Mouse (Mus musculus) liver, embryonic 11.5 days (tissue): Measurements from ENCODE around the gene Dnah17. TPM values are rescaled to one million over a fixed set of nuclear protein-coding genes. Genes with fewer than 3 reads are reported as not detected.

Source experiments
- ATAC-seq: fragments of 200-750 bp; cut with Nextera tagmentation; replicated peaks from 2 replicates; pipeline ENCODE4 v1.8.0; 2017; ENCODE audit warnings: moderate number of reproducible peaks, mild to moderate bottlenecking, moderate TSS enrichment, moderate library complexity; ENCODE audit not compliant: low FRiP score
- DNase-seq: peaks from one replicate; pipeline ENCODE4 v3.0.0-alpha.2; 2017; ENCODE audit warnings: low spot score
- H3K27ac ChIP-seq: fragments of 300-500 bp; sonication (generic); 2 replicates; pipeline ENCODE4 v1.5.1; 2014; ENCODE audit warnings: mild to moderate bottlenecking, low read depth, low read length, control low read depth
- H3K27me3 ChIP-seq: fragments of 300-500 bp; sonication (generic); replicated peaks from 2 replicates; pipeline ENCODE4 v1.6.1; 2014; ENCODE audit warnings: low read length, mixed read lengths; ENCODE audit not compliant: control insufficient read depth, insufficient read depth
- H3K36me3 ChIP-seq: fragments of 300-500 bp; sonication (generic); 2 replicates; pipeline ENCODE4 v1.6.1; 2014; ENCODE audit warnings: mild to moderate bottlenecking, low read length, moderate library complexity, mixed read lengths; ENCODE audit not compliant: control insufficient read depth, insufficient read depth
- H3K4me1 ChIP-seq: fragments of 300-500 bp; sonication (generic); replicated peaks from 2 replicates; pipeline ENCODE4 v1.6.1; 2014; ENCODE audit warnings: low read length, mixed read lengths; ENCODE audit not compliant: control insufficient read depth, insufficient read depth
- H3K4me2 ChIP-seq: fragments of 300-500 bp; sonication (generic); 2 replicates; pipeline ENCODE4 v1.6.1; 2014; ENCODE audit warnings: mild to moderate bottlenecking, control low read depth, moderate library complexity
- H3K4me3 ChIP-seq: fragments of 300-500 bp; sonication (generic); 2 replicates; pipeline ENCODE4 v1.5.1; 2014; ENCODE audit warnings: low read depth, low read length, control low read depth
- H3K9ac ChIP-seq: fragments of 300-500 bp; sonication (generic); 2 replicates; pipeline ENCODE4 v1.6.1; 2014; ENCODE audit warnings: low read depth, low read length, control low read depth
- H3K9me3 ChIP-seq: fragments of 300-500 bp; sonication (generic); 2 replicates; pipeline ENCODE4 v1.6.1; 2016; ENCODE audit warnings: low read length, inconsistent platforms, mixed read lengths; ENCODE audit not compliant: control insufficient read depth
- WGBS: fragments of 180-500 bp; shearing (Covaris S2); extraction: QIAGEN DNeasy Blood & Tissue Kit; methylation state at CpG from one replicate; pipeline ENCODE4 v1.1.7; 2014; 5-methylcytosine and 5-hydroxymethylcytosine counted together
- polyA plus RNA-seq: library from polyadenylated mRNA; unstranded; fragments of >200 nt; fragmentation: Nextera tagmentation; extraction: Ambion mirVana; gene quantifications from 2 replicates; pipeline ENCODE4 v1.2.1, GENCODE M21; 2014

Dnah17 gene
- polyA plus RNA-seq, 1 experiment from 2014 or later, result 0.11 TPM

GRCm38 (mm10) chr11:118150115-118150701 lies 19.8 kb upstream of the Dnah17 start:
- Histone ChIP-seq H3K9ac (no peak overlapping the region), H3K4me3 (no peak overlapping the region), H3K4me1 (no peaks in the 10 kb centered on the region), H3K36me3 (no peaks in the 10 kb centered on the region), H3K9me3 (no peaks in the 10 kb centered on the region; the same call in 1 of the 2 replicates), H3K4me2 (no peak overlapping the region), H3K27ac (no peak overlapping the region), H3K27me3 (no peaks in the 10 kb centered on the region)
- ATAC-seq (no peak), DNase-seq (no peak)
- 69% methylated on average over 9 of the region's 9 CpGs for WGBS

- Histone ChIP-seq H3K4me2 (no peak overlapping the region), H3K27me3 (no peaks in the 10 kb centered on the region), H3K27ac (no peak overlapping the region), H3K9me3 (no peaks in the 10 kb centered on the region; the same call in 1 of the 2 replicates), H3K4me3 (no peak overlapping the region), H3K9ac (no peak overlapping the region), H3K36me3 (no peaks in the 10 kb centered on the region), H3K4me1 (no peaks in the 10 kb centered on the region)
- no peak for DNase-seq
- no peak for ATAC-seq
- WGBS, result 67% methylated on average over 9 of the region's 9 CpGs
These were observed 17.6 kb upstream of the Dnah17 start for GRCm38 (mm10) chr11:118147877-118148637.

- no peaks in the 10 kb centered on the region for H3K27me3 ChIP-seq
- H3K9me3 ChIP-seq, result no peaks in the 10 kb centered on the region; the same call in 1 of the 2 replicates
- no peak overlapping the region for H3K4me2 ChIP-seq
- WGBS, result 88% methylated on average over 10 of the region's 10 CpGs
- no peak overlapping the region for H3K4me3 ChIP-seq
- no peak for ATAC-seq
- no peak overlapping the region for H3K27ac ChIP-seq
- H3K4me1 ChIP-seq, result 0 out of 2 replicates have a peak, but pooled peaks cover 3% of the 10 kb centered on the region
- no peak for DNase-seq
- no peak overlapping the region for H3K9ac ChIP-seq
- no peaks in the 10 kb centered on the region for H3K36me3 ChIP-seq
These were observed 16.0 kb upstream of the Dnah17 start for GRCm38 (mm10) chr11:118146446-118146845.

- H3K36me3 ChIP-seq, result no peaks in the 10 kb centered on the region
- no peak for DNase-seq
- H3K27ac ChIP-seq, result no peak overlapping the region
- no peak overlapping the region for H3K4me3 ChIP-seq
- no peak overlapping the region for H3K9ac ChIP-seq
- WGBS, result 69% methylated on average over 16 of the region's 16 CpGs
- H3K9me3 ChIP-seq, result no peaks in the 10 kb centered on the region
- H3K4me2 ChIP-seq, result no peak overlapping the region
- 0 out of 2 replicates have a peak, but pooled peaks cover 3% of the 10 kb centered on the region for H3K4me1 ChIP-seq
- no peak for ATAC-seq
- no peaks in the 10 kb centered on the region for H3K27me3 ChIP-seq
These were observed 15.4 kb upstream of the Dnah17 start for GRCm38 (mm10) chr11:118145771-118146351.

GRCm38 (mm10) chr11:118145092-118145491 lies 14.7 kb upstream of the Dnah17 start:
- no peak for ATAC-seq
- no peak overlapping the region for H3K27ac ChIP-seq
- no peaks in the 10 kb centered on the region for H3K9me3 ChIP-seq
- WGBS, result 80% methylated on average over 4 of the region's 4 CpGs
- no peaks in the 10 kb centered on the region for H3K36me3 ChIP-seq
- no peak overlapping the region for H3K4me2 ChIP-seq
- 0 out of 2 replicates have a peak, but pooled peaks cover 3% of the 10 kb centered on the region for H3K4me1 ChIP-seq
- DNase-seq, result no peak
- no peak overlapping the region for H3K4me3 ChIP-seq
- H3K27me3 ChIP-seq, result no peaks in the 10 kb centered on the region
- no peak overlapping the region for H3K9ac ChIP-seq

- Histone ChIP-seq H3K4me1 (0 out of 2 replicates have a peak, but pooled peaks cover 3% of the 10 kb centered on the region), H3K27ac (no peak overlapping the region), H3K36me3 (no peaks in the 10 kb centered on the region), H3K27me3 (no peaks in the 10 kb centered on the region), H3K9me3 (no peaks in the 10 kb centered on the region), H3K4me2 (no peak overlapping the region), H3K9ac (no peak overlapping the region), H3K4me3 (no peak overlapping the region)
- no peak for DNase-seq
- ATAC-seq, result no peak
- WGBS, result 85% methylated on average over 4 of the region's 4 CpGs
These were observed 13.3 kb upstream of the Dnah17 start for GRCm38 (mm10) chr11:118143731-118144130.

GRCm38 (mm10) chr11:118142547-118143165 lies 12.2 kb upstream of the Dnah17 start:
- Histone ChIP-seq H3K27me3 (no peaks in the 10 kb centered on the region), H3K9me3 (no peaks in the 10 kb centered on the region), H3K4me1 (0 out of 2 replicates have a peak, but pooled peaks cover 3% of the 10 kb centered on the region), H3K36me3 (no peaks in the 10 kb centered on the region), H3K9ac (no peak overlapping the region), H3K27ac (no peak overlapping the region), H3K4me3 (no peak overlapping the region), H3K4me2 (no peak overlapping the region)
- ATAC-seq (no peak), DNase-seq (no peak)
- WGBS, result 49% methylated on average over 7 of the region's 7 CpGs

- DNase-seq (no peak), ATAC-seq (no peak)
- H3K27me3 ChIP-seq, result no peaks in the 10 kb centered on the region
- no peaks in the 10 kb centered on the region for H3K36me3 ChIP-seq
- H3K4me2 ChIP-seq, result no peak overlapping the region
- H3K9me3 ChIP-seq, result no peaks in the 10 kb centered on the region
- H3K4me1 ChIP-seq, result 0 out of 2 replicates have a peak, but pooled peaks cover 3% of the 10 kb centered on the region
- 75% methylated on average over 10 of the region's 10 CpGs for WGBS
- no peak overlapping the region for H3K27ac ChIP-seq
- no peak overlapping the region for H3K9ac ChIP-seq
- H3K4me3 ChIP-seq, result no peak overlapping the region
These were observed 10.5 kb upstream of the Dnah17 start for GRCm38 (mm10) chr11:118140771-118141565.
